Mouse (Mus musculus): Measurements from ENCODE around the gene Hipk1. TPM values are rescaled to one million over a fixed set of nuclear protein-coding genes. Genes with fewer than 3 reads are reported as not detected.
"Not testable (repeated sequence)": the region's sequence is repeated elsewhere in the genome, so short reads cannot be mapped to it uniquely, and the experiment has no call there.

Hipk1 gene
- polyA plus RNA-seq, 1 experiment from 2014 or later: 9.9 TPM

DNA sequence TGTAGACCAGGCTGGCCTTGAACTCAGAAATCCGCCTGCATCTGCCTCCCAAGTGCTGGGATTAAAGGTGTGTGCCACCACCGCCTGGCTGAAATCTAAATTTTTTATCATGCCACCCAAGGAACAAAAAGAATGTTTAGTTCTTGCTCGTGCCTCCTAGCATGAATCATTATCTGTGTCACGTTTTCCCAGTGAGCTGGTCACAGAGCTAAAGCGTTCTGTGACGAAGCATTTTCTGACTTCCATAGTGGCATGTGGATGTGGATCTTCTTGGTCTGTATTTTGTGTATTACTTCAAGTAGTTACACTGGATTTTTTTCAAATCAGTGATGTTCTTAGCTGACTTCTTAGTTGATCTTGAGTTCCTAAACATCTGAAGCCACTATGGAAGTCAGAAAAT lies 19.6 kb upstream of the Hipk1 start:
- 93% methylated on average over 6 of the region's 6 CpGs for WGBS
- no peaks in the 10 kb centered on the region for H3K9me3 ChIP-seq
- DNase-seq (ENCODE audit: low spot score): no peak
- H3K27ac ChIP-seq (replicated peaks): no peak overlapping the region
- peaks cover 48% of the 10 kb centered on the region for H3K36me3 ChIP-seq (replicated peaks)
- peaks cover 17% of the 10 kb centered on the region for H3K4me1 ChIP-seq
- H3K4me3 ChIP-seq: no peak overlapping the region
- no peaks in the 10 kb centered on the region for H3K27me3 ChIP-seq (replicated peaks; ENCODE audit: low read depth, poor library complexity, severe bottlenecking)

GRCm38 (mm10) chr3:103809799-103810150 lies 18.4 kb upstream of the Hipk1 start:
- Histone ChIP-seq H3K4me3 (peak overlapping the region; percentile 89), H3K36me3 (replicated peaks) (peaks cover 48% of the 10 kb centered on the region), H3K9me3 (no peaks in the 10 kb centered on the region), H3K27me3 (replicated peaks; ENCODE audit: low read depth, poor library complexity, severe bottlenecking) (no peaks in the 10 kb centered on the region), H3K4me1 (peaks cover 17% of the 10 kb centered on the region), H3K27ac (replicated peaks) (peak overlapping the region; percentile 93)
- DNase-seq (ENCODE audit: low spot score): no peak
- 2% methylated on average over 14 of the region's 14 CpGs for WGBS

GRCm38 (mm10) chr3:103808891-103809798 lies 17.8 kb upstream of the Hipk1 start, which contains the start of the genes Dclre1b, Ap4b1 and Gm43064:
TSS of gene Dclre1b (minus strand) at chr3:103809444.
TSS of gene Ap4b1 (plus strand) at chr3:103809520.
TSS of gene Gm43064 (plus strand) at chr3:103809573.
- Histone ChIP-seq H3K4me3 (peak within 1 kb of the TSS; percentile 89), H3K4me1 (peaks cover 17% of the 10 kb centered on the region), H3K9me3 (no peaks in the 10 kb centered on the region), H3K27me3 (replicated peaks; ENCODE audit: low read depth, poor library complexity, severe bottlenecking) (no peaks in the 10 kb centered on the region), H3K36me3 (replicated peaks) (peaks cover 48% of the 10 kb centered on the region), H3K27ac (replicated peaks) (peak within 1 kb of the TSS; percentile 93)
- DNase-seq (ENCODE audit: low spot score): peak; percentile 97
- WGBS: under 1% methylated on average over 68 of the region's 70 CpGs

GRCm38 (mm10) chr3:103805671-103806070 lies 14.3 kb upstream of the Hipk1 start:
- no peak for DNase-seq (ENCODE audit: low spot score)
- H3K36me3 ChIP-seq (replicated peaks): peaks cover 64% of the 10 kb centered on the region
- no peak overlapping the region for H3K27ac ChIP-seq (replicated peaks)
- H3K27me3 ChIP-seq (replicated peaks; ENCODE audit: low read depth, poor library complexity, severe bottlenecking): no peaks in the 10 kb centered on the region
- H3K4me1 ChIP-seq: peaks cover 21% of the 10 kb centered on the region
- WGBS: 86% methylated on average over 1 of the region's 1 CpGs
- no peaks in the 10 kb centered on the region for H3K9me3 ChIP-seq
- no peak overlapping the region for H3K4me3 ChIP-seq

- Histone ChIP-seq H3K27ac (replicated peaks) (no peak overlapping the region), H3K4me1 (peaks cover 7% of the 10 kb centered on the region), H3K36me3 (replicated peaks) (peaks cover 67% of the 10 kb centered on the region), H3K27me3 (replicated peaks; ENCODE audit: low read depth, poor library complexity, severe bottlenecking) (no peaks in the 10 kb centered on the region), H3K9me3 (no peaks in the 10 kb centered on the region), H3K4me3 (no peak overlapping the region)
- WGBS: 86% methylated on average over 8 of the region's 8 CpGs
- no peak for DNase-seq (ENCODE audit: low spot score)
Measured at GRCm38 (mm10) chr3:103802861-103803260, 11.5 kb upstream of the Hipk1 start.

DNA sequence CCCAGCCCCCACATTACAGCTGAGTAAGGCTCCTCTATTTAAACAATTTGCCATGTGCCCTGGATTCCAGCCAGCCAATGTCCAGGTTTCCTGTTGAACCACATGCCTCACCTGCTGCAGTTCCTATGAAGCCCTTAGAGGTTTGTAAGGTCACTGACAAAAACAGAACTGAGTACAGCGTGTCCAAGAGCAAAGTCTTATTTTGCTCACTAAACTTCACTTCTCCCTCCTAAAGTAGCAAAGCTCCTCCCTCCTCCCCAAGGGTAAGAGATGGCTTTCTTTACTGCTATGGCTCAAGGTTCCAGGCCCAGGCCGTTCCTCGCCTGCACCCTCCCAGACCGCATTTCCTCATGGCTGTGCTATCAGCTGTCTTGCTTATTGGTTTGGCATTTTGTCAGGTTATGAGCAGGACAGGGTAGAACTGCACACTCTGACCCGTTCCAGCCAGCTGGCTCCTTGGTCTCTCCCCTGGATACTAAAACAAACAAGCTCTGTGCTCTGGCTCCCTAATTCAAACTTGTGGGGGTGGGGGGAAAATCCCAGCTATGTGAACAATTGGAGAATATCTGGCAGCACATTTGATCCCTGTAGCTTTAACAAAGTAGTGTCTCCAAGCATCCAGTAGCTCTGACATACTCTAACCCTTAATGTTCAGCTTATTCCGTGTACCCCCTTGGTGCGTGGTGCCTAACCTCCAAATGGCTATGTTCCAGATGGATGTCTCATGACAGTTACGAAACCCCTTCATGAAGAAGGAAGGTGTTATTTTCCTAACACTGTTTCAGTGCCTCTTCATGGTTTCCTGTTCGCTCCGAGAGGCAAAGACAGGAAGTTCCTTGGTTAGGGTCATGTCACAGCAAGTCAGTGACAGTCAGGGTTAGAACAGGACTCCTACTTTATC lies 10.5 kb upstream of the Hipk1 start:
- no peak for DNase-seq (ENCODE audit: low spot score)
- Histone ChIP-seq H3K4me3 (no peak overlapping the region), H3K4me1 (0 out of 2 replicates have a peak, but pooled peaks cover 4% of the 10 kb centered on the region), H3K27me3 (replicated peaks; ENCODE audit: low read depth, poor library complexity, severe bottlenecking) (no peaks in the 10 kb centered on the region), H3K9me3 (no peaks in the 10 kb centered on the region), H3K36me3 (replicated peaks) (peaks cover 60% of the 10 kb centered on the region), H3K27ac (replicated peaks) (0 out of 2 replicates have a peak overlapping the region, but pooled peaks have one; percentile 5)
- 72% methylated on average over 10 of the region's 10 CpGs for WGBS

GRCm38 (mm10) chr3:103799507-103799906 lies 8.1 kb upstream of the Hipk1 start:
- Histone ChIP-seq H3K4me1 (0 out of 2 replicates have a peak, but pooled peaks cover 4% of the 10 kb centered on the region), H3K4me3 (no peak overlapping the region), H3K27me3 (replicated peaks; ENCODE audit: low read depth, poor library complexity, severe bottlenecking) (no peaks in the 10 kb centered on the region), H3K9me3 (no peaks in the 10 kb centered on the region), H3K36me3 (replicated peaks) (peaks cover 39% of the 10 kb centered on the region), H3K27ac (replicated peaks) (no peak overlapping the region)
- DNase-seq (ENCODE audit: low spot score): no peak
- 78% methylated on average over 2 of the region's 2 CpGs for WGBS

DNA sequence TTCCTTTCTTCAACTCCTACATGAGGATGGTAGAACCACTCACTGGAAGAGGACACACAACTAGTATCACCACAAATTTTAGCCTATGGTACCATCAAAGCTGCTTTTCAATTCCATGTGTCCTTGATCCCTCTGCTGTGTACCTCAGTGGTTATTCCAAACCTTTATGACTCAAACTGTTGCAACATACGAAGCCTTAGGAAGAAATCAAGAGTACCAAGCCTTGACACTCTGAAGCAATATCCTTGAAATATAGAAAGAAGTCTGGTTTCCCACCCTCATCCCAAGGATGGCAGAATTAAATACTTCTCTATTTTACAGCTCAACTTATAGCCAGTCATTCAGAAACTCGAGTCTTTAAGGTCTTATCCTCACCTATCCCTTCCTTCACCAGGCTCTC lies 5.0 kb upstream of the Hipk1 start:
- Histone ChIP-seq H3K36me3 (replicated peaks) (peaks cover 10% of the 10 kb centered on the region), H3K9me3 (no peaks in the 10 kb centered on the region), H3K4me3 (no peak overlapping the region), H3K27me3 (replicated peaks; ENCODE audit: low read depth, poor library complexity, severe bottlenecking) (no peaks in the 10 kb centered on the region; the same call in 1 of the 2 replicates), H3K27ac (replicated peaks) (no peak overlapping the region), H3K4me1 (peaks cover 4% of the 10 kb centered on the region; the same call in 1 of the 2 replicates)
- 75% methylated on average over 2 of the region's 2 CpGs for WGBS
- no peak for DNase-seq (ENCODE audit: low spot score)

DNA sequence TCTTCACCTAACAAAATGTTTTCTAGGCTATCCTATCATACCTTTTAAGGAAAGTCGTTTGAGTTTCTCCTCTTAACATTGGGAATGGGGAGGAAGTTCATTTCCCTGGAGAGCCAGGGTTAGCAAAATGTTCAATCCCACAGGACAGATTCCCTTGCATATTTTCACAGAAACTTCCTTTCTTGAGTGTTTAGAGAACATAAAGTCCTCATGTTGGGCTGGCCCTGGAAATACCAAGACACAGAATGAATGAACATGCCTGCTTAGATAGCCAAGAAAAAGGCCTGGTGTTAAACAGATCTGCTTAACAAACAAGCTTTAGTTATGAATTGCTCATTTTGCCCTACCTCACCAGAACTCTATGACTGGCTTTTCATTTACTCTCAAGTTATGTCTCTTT lies 1.2 kb upstream of the Hipk1 start:
- Histone ChIP-seq H3K27ac (replicated peaks) (no peak overlapping the region), H3K36me3 (replicated peaks) (no peaks in the 10 kb centered on the region), H3K4me3 (no peak overlapping the region), H3K4me1 (peaks cover 23% of the 10 kb centered on the region), H3K27me3 (replicated peaks; ENCODE audit: low read depth, poor library complexity, severe bottlenecking) (no peaks in the 10 kb centered on the region; the same call in 1 of the 2 replicates), H3K9me3 (no peaks in the 10 kb centered on the region)
- DNase-seq (ENCODE audit: low spot score): no peak
- WGBS: 77% methylated on average over 1 of the region's 1 CpGs

DNA sequence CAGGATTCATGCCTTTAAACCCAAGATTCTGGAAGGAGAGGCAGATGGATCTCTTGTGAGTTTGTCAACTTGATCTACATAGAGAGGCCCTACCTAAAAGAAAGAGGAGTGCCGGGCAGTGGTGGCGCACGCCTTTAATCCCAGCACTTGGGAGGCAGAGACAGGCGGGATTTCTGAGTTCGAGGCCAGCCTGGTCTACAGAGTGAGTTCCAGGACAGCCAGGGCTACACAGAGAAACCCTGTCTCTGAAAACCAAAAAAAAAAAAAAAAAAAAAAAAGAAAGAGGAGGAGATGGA lies 696 bp upstream of the Hipk1 start:
- H3K4me3 ChIP-seq: 0 out of 2 replicates have a peak overlapping the region, but pooled peaks have one; percentile 97
- H3K9me3 ChIP-seq; DNase-seq (ENCODE audit: low spot score); H3K27me3 ChIP-seq (replicated peaks; ENCODE audit: low read depth, poor library complexity, severe bottlenecking); H3K36me3 ChIP-seq (replicated peaks): not testable (repeated sequence)
- H3K27ac ChIP-seq (replicated peaks): peak overlapping the region; percentile 97; the same call in 1 of the 2 replicates
- peaks cover 23% of the 10 kb centered on the region for H3K4me1 ChIP-seq
- WGBS: 79% methylated on average over 5 of the region's 5 CpGs

GRCm38 (mm10) chr3:103790346-103791145 lies 817 bp downstream of the Hipk1 start:
- Histone ChIP-seq H3K4me1 (peaks cover 23% of the 10 kb centered on the region), H3K27ac (replicated peaks) (peak overlapping the region; percentile 97), H3K36me3 (replicated peaks) (no peaks in the 10 kb centered on the region), H3K27me3 (replicated peaks; ENCODE audit: low read depth, poor library complexity, severe bottlenecking) (no peaks in the 10 kb centered on the region; the same call in 1 of the 2 replicates), H3K4me3 (peak overlapping the region; percentile 97), H3K9me3 (no peaks in the 10 kb centered on the region)
- no peak for DNase-seq (ENCODE audit: low spot score)
- under 1% methylated on average over 60 of the region's 61 CpGs for WGBS

DNA sequence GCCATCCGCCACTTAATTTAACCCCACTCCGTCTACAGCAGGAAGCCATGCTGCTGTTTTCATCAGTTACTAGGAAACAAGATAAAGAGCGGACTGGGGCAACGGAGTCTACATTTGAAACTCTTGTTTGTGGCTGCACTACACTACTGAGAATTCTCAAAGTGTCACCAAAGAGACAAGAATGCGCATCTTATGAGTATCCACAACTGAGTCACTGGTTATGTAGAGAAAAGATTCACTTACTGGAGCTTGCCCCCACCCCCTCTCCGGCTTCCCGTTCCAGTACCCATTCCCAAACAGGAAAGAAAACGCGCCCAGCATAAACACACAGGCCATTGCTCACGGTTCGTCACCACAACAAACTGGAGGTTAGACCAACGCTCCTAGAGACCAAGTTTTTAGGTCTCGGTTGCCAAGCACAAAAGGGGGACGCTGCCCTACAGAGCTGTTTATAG lies 1.4 kb downstream of the Hipk1 start:
- H3K4me3 ChIP-seq: peak overlapping the region; percentile 97
- H3K4me1 ChIP-seq: peaks cover 23% of the 10 kb centered on the region
- 3% methylated on average over 14 of the region's 14 CpGs for WGBS
- DNase-seq (ENCODE audit: low spot score): peak; percentile 42
- H3K36me3 ChIP-seq (replicated peaks): no peaks in the 10 kb centered on the region
- H3K9me3 ChIP-seq: no peaks in the 10 kb centered on the region
- no peaks in the 10 kb centered on the region; the same call in 1 of the 2 replicates for H3K27me3 ChIP-seq (replicated peaks; ENCODE audit: low read depth, poor library complexity, severe bottlenecking)
- H3K27ac ChIP-seq (replicated peaks): peak overlapping the region; percentile 97
